Mouse (Mus musculus) skeletal muscle tissue, postnatal 0 days (tissue): ENCODE measurements around the gene Zfp213. TPM values are rescaled to one million over a fixed set of nuclear protein-coding genes. Genes with fewer than 3 reads are reported as not detected.

Experiments
- polyA plus RNA-seq: library from polyadenylated mRNA; unstranded; fragments of >200 nt; fragmentation: Nextera tagmentation; extraction: Ambion mirVana; gene quantifications from 2 replicates; pipeline ENCODE4 v1.2.1, GENCODE M21; 2015

Gene Zfp213
- 6.6 and 7.5 TPM in 2 replicates for polyA plus RNA-seq

GRCm38 (mm10) chr17:23563595-23564367 is at the start of gene Zfp213:
TSS of gene Zfp213 (minus strand) at chr17:23564238.

GRCm38 (mm10) chr17:23600641-23601622 is 36.9 kb upstream of the Zfp213 start, which contains the start of gene Zscan10:
TSS of gene Zscan10 (plus strand) at chr17:23600856.

GRCm38 (mm10) chr17:23598582-23599552 is 34.8 kb upstream of the Zfp213 start, which contains the start of gene Zfp13:
TSS of gene Zfp13 (minus strand) at chr17:23599487.

Other genes with a start within 250 kb of the Zfp213 start
- not detected in 2 replicates for gene Vmn2r115, start 220.5 kb downstream of the Zfp213 start, polyA plus RNA-seq
- not detected in 2 replicates for gene Vmn2r116, start 179.6 kb downstream of the Zfp213 start, polyA plus RNA-seq
- not detected in 2 replicates for gene Vmn2r117, start 84.5 kb downstream of the Zfp213 start, polyA plus RNA-seq
- gene Zfp13, start 35.2 kb upstream of the Zfp213 start, polyA plus RNA-seq = 4.7 and 5.1 TPM in 2 replicates
- gene Zscan10, start 36.6 kb upstream of the Zfp213 start, polyA plus RNA-seq = not detected in 2 replicates
- 0.14 and 0.41 TPM in 2 replicates for gene Mmp25, start 81.0 kb upstream of the Zfp213 start, polyA plus RNA-seq
- gene Bicdl2, start 96.3 kb upstream of the Zfp213 start, polyA plus RNA-seq = 1.2 TPM in 1 of 2 replicates, not detected in the other
- 353 and 354 TPM in 2 replicates for gene Hcfc1r1, start 109.4 kb upstream of the Zfp213 start, polyA plus RNA-seq
- 22.8 and 25.1 TPM in 2 replicates for gene Thoc6, start 109.6 kb upstream of the Zfp213 start, polyA plus RNA-seq
- 64.2 and 68.3 TPM in 2 replicates for gene Tnfrsf12a, start 113.2 kb upstream of the Zfp213 start, polyA plus RNA-seq
- gene Cldn6, start 115.0 kb upstream of the Zfp213 start, polyA plus RNA-seq = not detected in 2 replicates
- 1.3 and 1.5 TPM in 2 replicates for gene Cldn9, start 119.8 kb upstream of the Zfp213 start, polyA plus RNA-seq
- gene 1520401A03Rik, start 158.5 kb upstream of the Zfp213 start, polyA plus RNA-seq = 0.81 and 0.83 TPM in 2 replicates
- 11.1 and 12.5 TPM in 2 replicates for gene Pkmyt1, start 162.1 kb upstream of the Zfp213 start, polyA plus RNA-seq
- 9.9 and 15.9 TPM in 2 replicates for gene Paqr4, start 176.6 kb upstream of the Zfp213 start, polyA plus RNA-seq
- gene Kremen2, start 181.6 kb upstream of the Zfp213 start, polyA plus RNA-seq = 0.35 and 1.5 TPM in 2 replicates
- 33.8 and 34.1 TPM in 2 replicates for gene Flywch1, start 207.4 kb upstream of the Zfp213 start, polyA plus RNA-seq
- gene Flywch2, start 221.8 kb upstream of the Zfp213 start, polyA plus RNA-seq = 11.9 and 13.5 TPM in 2 replicates
- gene Srrm2, start 226.3 kb upstream of the Zfp213 start, polyA plus RNA-seq = 234 and 263 TPM in 2 replicates